Mouse (Mus musculus): ENCODE measurements at regions not wholly inside any gene's neighbourhood (a gene's known extent, or its start where the extent isn't known, plus 50 kb on each side); places are given as distances from the start of the nearest gene placed in this dataset.
A peak's percentile ranks its signal among the peaks of the same experiment; 100 is the strongest.

DNA sequence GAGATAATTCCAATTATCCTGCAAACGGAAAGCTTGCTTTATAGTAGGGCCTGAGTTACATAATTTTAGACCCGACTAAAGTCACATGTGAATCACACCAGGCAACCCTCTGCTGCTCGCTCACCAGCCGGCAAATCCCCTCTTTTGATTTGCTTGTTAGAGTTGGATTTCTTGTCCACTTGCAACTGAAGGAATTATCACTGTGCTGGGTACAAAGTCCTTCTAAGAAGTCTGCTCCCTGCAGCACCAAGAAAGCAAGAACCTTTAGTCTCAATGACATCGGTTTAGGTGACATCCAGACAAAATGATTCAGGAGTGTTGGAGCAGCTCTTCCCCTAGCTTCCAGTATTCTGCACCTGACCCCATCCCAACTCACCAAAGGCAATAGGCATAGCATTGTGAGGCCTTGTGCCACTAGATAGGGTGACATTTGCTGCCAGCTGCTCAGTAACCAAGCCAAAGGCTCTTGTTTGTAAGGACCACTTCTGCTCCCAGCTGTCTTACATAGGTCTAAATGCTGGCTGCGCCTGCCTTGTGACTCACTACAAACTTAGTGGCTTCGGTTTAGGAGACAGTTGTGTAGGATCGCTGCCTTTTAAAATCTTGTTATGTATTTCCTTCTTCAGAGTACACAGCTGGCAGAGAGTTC, 189.5 kb upstream of the Rreb1 start:
- no peaks in the 10 kb centered on the region for H3K36me3 ChIP-seq (ENCODE audit: control insufficient read depth, insufficient read depth, low read length)
- 86% methylated on average over 8 of the region's 8 CpGs for WGBS
- H3K27ac ChIP-seq (ENCODE audit: insufficient read depth, low read length) = no peak overlapping the region
- H3K4me1 ChIP-seq (ENCODE audit: control insufficient read depth, insufficient read depth, insufficient read length) = no peaks in the 10 kb centered on the region
- no peak overlapping the region for H3K4me3 ChIP-seq (ENCODE audit: extremely low read depth, insufficient read depth, insufficient read length)
- no peaks in the 10 kb centered on the region for H3K27me3 ChIP-seq (ENCODE audit: control insufficient read depth, insufficient read depth, low read length)
- TF ChIP-seq CTCF (IDR thresholded peaks at IDR 0.05; ENCODE audit: extremely low read depth, insufficient read depth, insufficient read length, insufficient replicate concordance) (no peak), POLR2A (IDR thresholded peaks at IDR 0.05; ENCODE audit: low read depth, low read length) (no peak)
- no peak for DNase-seq (ENCODE audit: low read depth in 1 of 2, low spot score in 2 of 2)

DNA sequence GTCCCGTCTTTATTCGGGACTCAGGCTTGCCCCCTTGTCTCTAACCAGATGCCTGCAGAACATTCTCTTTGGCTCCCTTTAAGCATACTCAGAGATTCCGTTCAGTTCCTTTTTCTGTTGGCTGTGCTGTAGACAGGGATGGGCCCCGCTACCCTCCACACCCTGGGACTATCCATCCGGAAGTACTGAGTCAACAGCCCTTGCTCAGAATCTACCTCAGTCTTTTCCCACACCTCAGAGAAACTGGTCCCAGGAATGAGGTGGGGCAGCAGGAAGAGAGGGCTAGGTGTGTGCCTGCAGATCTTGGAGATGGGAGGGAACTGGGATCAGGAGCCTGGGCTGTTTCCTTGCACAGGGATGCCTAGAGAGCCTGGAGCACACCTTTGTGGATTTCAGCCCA, 186.1 kb upstream of the Rreb1 start:
- Histone ChIP-seq H3K4me1 (ENCODE audit: control insufficient read depth, insufficient read depth, insufficient read length) (peaks cover 6% of the 10 kb centered on the region; the same call in 1 of the 2 replicates), H3K27me3 (ENCODE audit: control insufficient read depth, insufficient read depth, low read length) (no peaks in the 10 kb centered on the region), H3K36me3 (ENCODE audit: control insufficient read depth, insufficient read depth, low read length) (no peaks in the 10 kb centered on the region), H3K4me3 (ENCODE audit: extremely low read depth, insufficient read depth, insufficient read length) (no peak overlapping the region), H3K27ac (ENCODE audit: insufficient read depth, low read length) (no peak overlapping the region)
- no peak for DNase-seq (ENCODE audit: low read depth in 1 of 2, low spot score in 2 of 2)
- 94% methylated on average over 5 of the region's 5 CpGs for WGBS
- TF ChIP-seq CTCF (IDR thresholded peaks at IDR 0.05; ENCODE audit: extremely low read depth, insufficient read depth, insufficient read length, insufficient replicate concordance) (no peak), POLR2A (IDR thresholded peaks at IDR 0.05; ENCODE audit: low read depth, low read length) (no peak)

GRCm38 (mm10) chr13:37595196-37595595, 183.0 kb upstream of the Rreb1 start:
- WGBS = 12% methylated on average over 8 of the region's 8 CpGs
- DNase-seq (ENCODE audit: low read depth in 1 of 2, low spot score in 2 of 2) = peak in 1 of 2 experiments; percentile 6
- no peak for TF ChIP-seq CTCF (IDR thresholded peaks at IDR 0.05; ENCODE audit: extremely low read depth, insufficient read depth, insufficient read length, insufficient replicate concordance)
- no peak for TF ChIP-seq POLR2A (IDR thresholded peaks at IDR 0.05; ENCODE audit: low read depth, low read length)
- peak overlapping the region; percentile 39 for H3K27ac ChIP-seq (ENCODE audit: insufficient read depth, low read length)
- H3K4me1 ChIP-seq (ENCODE audit: control insufficient read depth, insufficient read depth, insufficient read length) = peaks cover 6% of the 10 kb centered on the region; the same call in 1 of the 2 replicates
- H3K4me3 ChIP-seq (ENCODE audit: extremely low read depth, insufficient read depth, insufficient read length) = no peak overlapping the region
- H3K27me3 ChIP-seq (ENCODE audit: control insufficient read depth, insufficient read depth, low read length) = no peaks in the 10 kb centered on the region
- H3K36me3 ChIP-seq (ENCODE audit: control insufficient read depth, insufficient read depth, low read length) = no peaks in the 10 kb centered on the region

DNA sequence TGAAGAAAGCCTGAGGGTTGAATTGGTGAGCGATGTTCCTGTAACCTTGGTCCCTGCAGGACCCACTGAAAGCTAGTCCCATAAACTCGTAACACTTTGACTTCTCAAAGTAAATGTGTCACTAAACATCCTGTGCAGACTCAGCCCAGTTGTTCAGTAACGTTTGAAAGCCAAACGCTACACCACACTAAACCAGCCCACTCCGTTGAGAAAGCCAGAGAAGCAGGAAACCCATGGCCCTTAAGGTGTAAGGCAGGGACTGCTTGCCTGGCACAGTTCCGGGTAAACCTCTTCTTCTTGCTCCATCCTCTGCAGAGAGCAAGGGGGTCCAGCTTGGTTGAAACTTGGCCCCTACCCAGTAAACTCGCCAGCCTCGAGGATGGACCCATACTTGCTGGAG, 180.6 kb upstream of the Rreb1 start:
- H3K27ac ChIP-seq (ENCODE audit: insufficient read depth, low read length) = no peak overlapping the region
- H3K4me1 ChIP-seq (ENCODE audit: control insufficient read depth, insufficient read depth, insufficient read length) = peaks cover 6% of the 10 kb centered on the region; the same call in 1 of the 2 replicates
- no peak for DNase-seq (ENCODE audit: low read depth in 1 of 2, low spot score in 2 of 2)
- no peaks in the 10 kb centered on the region for H3K36me3 ChIP-seq (ENCODE audit: control insufficient read depth, insufficient read depth, low read length)
- TF ChIP-seq CTCF (IDR thresholded peaks at IDR 0.05; ENCODE audit: extremely low read depth, insufficient read depth, insufficient read length, insufficient replicate concordance) (no peak), POLR2A (IDR thresholded peaks at IDR 0.05; ENCODE audit: low read depth, low read length) (no peak)
- H3K4me3 ChIP-seq (ENCODE audit: extremely low read depth, insufficient read depth, insufficient read length) = no peak overlapping the region
- no peaks in the 10 kb centered on the region for H3K27me3 ChIP-seq (ENCODE audit: control insufficient read depth, insufficient read depth, low read length)
- WGBS = 40% methylated on average over 8 of the region's 8 CpGs

DNA sequence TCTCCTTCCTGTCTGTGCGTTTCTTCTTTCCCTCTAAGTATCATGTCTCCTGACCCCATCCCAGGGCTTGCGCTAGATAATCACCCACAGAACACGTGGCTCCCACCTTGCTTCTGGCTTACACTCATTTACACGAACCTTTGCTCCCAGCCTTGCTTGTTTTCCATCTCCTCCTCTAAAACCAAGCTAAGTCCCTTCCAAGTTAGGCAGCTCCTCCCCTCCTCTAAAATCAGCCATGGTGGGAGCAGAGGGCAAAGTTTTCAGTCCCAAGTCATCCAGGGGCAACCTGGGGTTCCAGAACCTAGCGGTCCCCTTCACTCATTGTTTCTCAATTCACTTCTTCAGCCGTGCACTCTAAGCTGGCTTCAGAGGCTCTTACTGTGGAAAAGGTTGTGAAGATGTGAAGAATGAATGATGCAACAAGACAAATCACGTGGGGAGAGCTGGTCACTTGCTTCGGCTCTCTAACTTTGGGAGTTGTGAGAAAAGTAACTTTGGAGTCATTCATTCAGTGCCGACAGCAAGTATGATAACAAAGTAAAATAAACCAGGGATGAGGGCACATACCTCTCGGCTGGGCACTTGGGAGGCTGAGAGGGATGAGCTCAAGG, 179.9 kb upstream of the Rreb1 start:
- Histone ChIP-seq H3K27me3 (ENCODE audit: control insufficient read depth, insufficient read depth, low read length) (no peaks in the 10 kb centered on the region), H3K4me1 (ENCODE audit: control insufficient read depth, insufficient read depth, insufficient read length) (peaks cover 6% of the 10 kb centered on the region; the same call in 1 of the 2 replicates), H3K27ac (ENCODE audit: insufficient read depth, low read length) (no peak overlapping the region), H3K4me3 (ENCODE audit: extremely low read depth, insufficient read depth, insufficient read length) (no peak overlapping the region), H3K36me3 (ENCODE audit: control insufficient read depth, insufficient read depth, low read length) (no peaks in the 10 kb centered on the region)
- WGBS = 91% methylated on average over 10 of the region's 10 CpGs
- TF ChIP-seq POLR2A (IDR thresholded peaks at IDR 0.05; ENCODE audit: low read depth, low read length) (no peak), CTCF (IDR thresholded peaks at IDR 0.05; ENCODE audit: extremely low read depth, insufficient read depth, insufficient read length, insufficient replicate concordance) (no peak)
- DNase-seq (ENCODE audit: low read depth in 1 of 2, low spot score in 2 of 2) = no peak

DNA sequence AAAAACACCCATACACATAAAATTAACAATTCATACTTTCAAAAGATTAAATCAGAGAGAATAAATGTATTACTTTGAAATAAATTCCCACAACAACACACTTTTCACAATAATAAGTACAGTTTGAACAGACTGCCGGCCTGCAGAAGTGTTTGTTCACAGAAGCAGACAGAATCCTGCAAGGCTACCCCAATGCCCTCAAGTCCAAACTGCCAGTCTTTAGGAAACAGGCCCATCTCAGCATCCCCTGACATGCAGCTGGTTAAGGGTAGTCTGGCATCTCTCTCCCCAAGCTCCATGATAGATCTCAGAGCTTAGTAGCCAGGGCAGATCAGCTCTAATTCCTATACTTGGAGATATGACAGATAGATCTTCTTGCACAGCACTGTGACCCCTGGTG, 178.5 kb upstream of the Rreb1 start:
- Histone ChIP-seq H3K4me3 (ENCODE audit: extremely low read depth, insufficient read depth, insufficient read length) (no peak overlapping the region), H3K27ac (ENCODE audit: insufficient read depth, low read length) (no peak overlapping the region), H3K36me3 (ENCODE audit: control insufficient read depth, insufficient read depth, low read length) (no peaks in the 10 kb centered on the region), H3K27me3 (ENCODE audit: control insufficient read depth, insufficient read depth, low read length) (no peaks in the 10 kb centered on the region), H3K4me1 (ENCODE audit: control insufficient read depth, insufficient read depth, insufficient read length) (peaks cover 6% of the 10 kb centered on the region; the same call in 1 of the 2 replicates)
- DNase-seq (ENCODE audit: low read depth in 1 of 2, low spot score in 2 of 2) = no peak
- WGBS = 90% methylated on average over 1 of the region's 1 CpGs
- TF ChIP-seq CTCF (IDR thresholded peaks at IDR 0.05; ENCODE audit: extremely low read depth, insufficient read depth, insufficient read length, insufficient replicate concordance) = no peak

- H3K4me1 ChIP-seq (ENCODE audit: control insufficient read depth, insufficient read depth, insufficient read length) = peaks cover 4% of the 10 kb centered on the region; the same call in 1 of the 2 replicates
- no peak overlapping the region for H3K27ac ChIP-seq (ENCODE audit: insufficient read depth, low read length)
- H3K4me3 ChIP-seq (ENCODE audit: extremely low read depth, insufficient read depth, insufficient read length) = no peak overlapping the region
- H3K36me3 ChIP-seq (ENCODE audit: control insufficient read depth, insufficient read depth, low read length) = no peaks in the 10 kb centered on the region
- no peaks in the 10 kb centered on the region for H3K27me3 ChIP-seq (ENCODE audit: control insufficient read depth, insufficient read depth, low read length)
- TF ChIP-seq CTCF (IDR thresholded peaks at IDR 0.05; ENCODE audit: extremely low read depth, insufficient read depth, insufficient read length, insufficient replicate concordance) (no peak), POLR2A (IDR thresholded peaks at IDR 0.05; ENCODE audit: low read depth, low read length) (no peak)
- DNase-seq (ENCODE audit: low read depth in 1 of 2, low spot score in 2 of 2) = no peak
- 56% methylated on average over 9 of the region's 9 CpGs for WGBS
These were observed 178.0 kb upstream of the Rreb1 start for GRCm38 (mm10) chr13:37600172-37600571.
